20 mouse cellular contexts compared by ENCODE assay signal in genomic region chr15:89277366-89277765, GRCm38 (mm10). TPM values are rescaled to one million over a fixed set of nuclear protein-coding genes. Genes with fewer than 3 reads are reported as not detected.
DNase-seq lines count a peak whose midpoint lies in the region; TF ChIP-seq lines count a peak whose summit lies in the region.
"Had no signal": no experiment of that assay in that cellular context is flagged by ENCODE, and none has a peak within 500 bp of the region (broad histone marks: within the 10 kb centered on the region; RNA-seq: fewer than 3 reads in every experiment).

No protein-coding gene starts in this region.

- peak overlapping the region; percentile 39; the same call in 1 of the 2 replicates for H3K27ac ChIP-seq in layer of hippocampus, adult 2 months
- H3K27ac ChIP-seq: embryonic facial prominence, embryonic 10.5 days; embryonic facial prominence, embryonic 12.5 days; forebrain, embryonic 13.5 days; forebrain, embryonic 15.5 days had no signal

- no peak overlapping the region for H3K4me3 ChIP-seq in layer of hippocampus, adult 2 months
- H3K4me3 ChIP-seq: embryonic facial prominence, embryonic 10.5 days; embryonic facial prominence, embryonic 12.5 days; forebrain, embryonic 13.5 days; forebrain, embryonic 15.5 days had no signal

- no peak for TF ChIP-seq CTCF in layer of hippocampus, adult 2 months (conservative IDR thresholded peaks at IDR 0.05)

- intact Hi-C loops in left cerebral cortex, postnatal 4 days (cut with DNase I), result no loop called here

- DNase-seq in adrenal gland, adult (ENCODE audit: inconsistent age in 2 of 2, low spot score in 1 of 2), result peak; percentile 72 to 80
- no peak for DNase-seq in adrenal gland, postnatal 4 days (ENCODE audit: low spot score in 2 of 2)
- peak; percentile 41 for DNase-seq in adrenal gland, adult 8-10 months
- DNase-seq in adrenal gland, adult 18-20 months (ENCODE audit: low spot score in 2 of 2), result no peak
- DNase-seq in layer of hippocampus, adult 2 months (ENCODE audit: low spot score in 2 of 2), result no peak
- DNase-seq in layer of hippocampus, postnatal 14 days (ENCODE audit: low spot score in 2 of 2), result no peak
- DNase-seq in adrenal gland, postnatal 36 days, result peak; percentile 62 to 66
- no peak for DNase-seq in left cerebral cortex, postnatal 4 days
- DNase-seq: cerebellum, adult 11-12 months; cerebellum, adult 2 months; cerebellum, adult 9-10 months; cerebellum, postnatal 10 days; cerebellum, postnatal 25 days; forebrain, postnatal 0 days had no signal

RNA-seq across cellular contexts. Expression of gene Sbf1, which starts 37.7 kb away (rescaled TPM):
- 100 to 1,000 TPM; 108 to 111 TPM for total RNA-seq in adrenal gland, postnatal 4 days (2021)
- 100 to 1,000 TPM in 2 of 4 experiments, 10 to 100 TPM in 2; 90.8 to 127 (median 101) TPM for total RNA-seq in adrenal gland, adult 8-10 months (2022)
- 10 to 100 TPM; 71.9 to 89.4 TPM for total RNA-seq in adrenal gland, adult 18-20 months (2021)
- 100 to 1,000 TPM; 356 to 361 TPM for total RNA-seq in layer of hippocampus, adult 2 months (2021)
- total RNA-seq in layer of hippocampus, postnatal 14 days (2021), result 100 to 1,000 TPM; 248 to 274 TPM
- total RNA-seq in adrenal gland, postnatal 36 days (2021), result 10 to 100 TPM; 76.7 to 88.9 TPM
- 100 to 1,000 TPM; 192 to 235 TPM for total RNA-seq in left cerebral cortex, postnatal 4 days (2021)

RNA-seq across cellular contexts. Expression of gene Adm2, which starts 45.2 kb away (rescaled TPM):
- total RNA-seq in adrenal gland, postnatal 4 days (2021), result under 1 TPM in 1 of 2 experiments, not detected in 1; 0.53 TPM
- total RNA-seq in adrenal gland, adult 8-10 months (2022), result not detected
- total RNA-seq in adrenal gland, adult 18-20 months (2021), result not detected
- total RNA-seq in layer of hippocampus, adult 2 months (2021), result not detected
- not detected for total RNA-seq in layer of hippocampus, postnatal 14 days (2021)
- not detected for total RNA-seq in adrenal gland, postnatal 36 days (2021)
- total RNA-seq in left cerebral cortex, postnatal 4 days (2021), result not detected
- total RNA-seq: forebrain, postnatal 0 days; gastrocnemius, adult 18-20 months had no signal

RNA-seq across cellular contexts. Expression of gene Miox, which starts 56.8 kb away (rescaled TPM):
- 10 to 100 TPM in 1 of 2 experiments, 1 to 10 TPM in 1; 6.0 to 90.1 TPM for total RNA-seq in adrenal gland, postnatal 4 days (2021)
- 1 to 10 TPM in 2 of 4 experiments, not detected in 2; 1.4 TPM for total RNA-seq in adrenal gland, adult 8-10 months (2022)
- 1 to 10 TPM in 1 of 2 experiments, not detected in 1; 4.2 TPM for total RNA-seq in adrenal gland, adult 18-20 months (2021)
- not detected for total RNA-seq in layer of hippocampus, adult 2 months (2021)
- total RNA-seq in layer of hippocampus, postnatal 14 days (2021), result not detected
- total RNA-seq in adrenal gland, postnatal 36 days (2021), result not detected
- not detected for total RNA-seq in left cerebral cortex, postnatal 4 days (2021)
- total RNA-seq: forebrain, postnatal 0 days; MEL had no signal

Comparison
In these comparisons a context has a peak if more than half of its experiments do, and no peak if none do; other contexts are left out.
1. DNase-seq: peak in adrenal gland, adult (2 of 2), adrenal gland, adult 8-10 months (single experiment) and adrenal gland, postnatal 36 days (2 of 2); none in adrenal gland, postnatal 4 days (0 of 2), adrenal gland, adult 18-20 months (0 of 2), layer of hippocampus, adult 2 months (0 of 2), layer of hippocampus, postnatal 14 days (0 of 2) and left cerebral cortex, postnatal 4 days (single experiment).